Mouse (Mus musculus) intestine, postnatal 0 days (tissue): ENCODE measurements around the gene Gm826. TPM values are rescaled to one million over a fixed set of nuclear protein-coding genes. Genes with fewer than 3 reads are reported as not detected.
A peak's percentile ranks its signal among the peaks of the same experiment; 100 is the strongest.

Experiments
- ATAC-seq: fragments of 200-750 bp; cut with Nextera tagmentation; 2 replicates; pipeline ENCODE4 v1.8.0; 2017; ENCODE audit warnings: mild to moderate bottlenecking, moderate TSS enrichment, moderate library complexity
- H3K27ac ChIP-seq: fragments of 300-500 bp; sonication (generic); 2 replicates; pipeline ENCODE4 v1.5.1; 2014; ENCODE audit warnings: mild to moderate bottlenecking, low read depth, low read length, moderate library complexity
- H3K27me3 ChIP-seq: fragments of 300-500 bp; sonication (generic); replicated peaks from 2 replicates; pipeline ENCODE4 v1.6.1; 2014; ENCODE audit warnings: low read length, mixed read lengths; ENCODE audit not compliant: control insufficient read depth, insufficient read depth
- H3K36me3 ChIP-seq: fragments of 300-500 bp; sonication (generic); 2 replicates; pipeline ENCODE4 v1.6.1; 2014; ENCODE audit warnings: mild to moderate bottlenecking, moderate library complexity; ENCODE audit not compliant: control insufficient read depth, insufficient read depth
- H3K4me1 ChIP-seq: fragments of 300-500 bp; sonication (generic); replicated peaks from 2 replicates; pipeline ENCODE4 v1.6.1; 2014; ENCODE audit warnings: antibody characterized with exemption, low read length, mixed read lengths; ENCODE audit not compliant: control insufficient read depth, insufficient read depth
- H3K4me2 ChIP-seq: fragments of 300-500 bp; sonication (generic); replicated peaks from 2 replicates; pipeline ENCODE4 v1.6.1; 2014; ENCODE audit warnings: low read depth, mild to moderate bottlenecking, moderate library complexity
- H3K4me3 ChIP-seq: fragments of 300-500 bp; sonication (generic); 2 replicates; pipeline ENCODE4 v1.5.1; 2014; ENCODE audit warnings: low read depth, low read length
- H3K9ac ChIP-seq: fragments of 300-500 bp; sonication (generic); 2 replicates; pipeline ENCODE4 v1.6.1; 2014; ENCODE audit warnings: mild to moderate bottlenecking, low read depth, low read length
- H3K9me3 ChIP-seq: fragments of 300-500 bp; sonication (generic); 2 replicates; pipeline ENCODE4 v1.6.1; 2016; ENCODE audit warnings: mixed run types; ENCODE audit not compliant: control insufficient read depth
- CTCF ChIP-seq: sonication (generic); IDR thresholded peaks from 2 replicates; pipeline ENCODE4 v1.5.1; 2016; ENCODE audit warnings: low read depth, mild to moderate bottlenecking, control low read depth, antibody characterized with exemption, moderate library complexity
- WGBS: fragments of 180-500 bp; shearing (Covaris S2); extraction: QIAGEN DNeasy Blood & Tissue Kit; methylation state at CpG from one replicate; pipeline ENCODE4 v1.1.7; 2014; 5-methylcytosine and 5-hydroxymethylcytosine counted together
- polyA plus RNA-seq: library from polyadenylated mRNA; unstranded; fragments of >200 nt; fragmentation: Nextera tagmentation; extraction: Ambion mirVana; gene quantifications from 2 replicates; pipeline ENCODE4 v1.2.1, GENCODE M21; 2015

The Gm826 gene
- polyA plus RNA-seq, 1 experiment from 2014 or later = 6.2 TPM

DNA sequence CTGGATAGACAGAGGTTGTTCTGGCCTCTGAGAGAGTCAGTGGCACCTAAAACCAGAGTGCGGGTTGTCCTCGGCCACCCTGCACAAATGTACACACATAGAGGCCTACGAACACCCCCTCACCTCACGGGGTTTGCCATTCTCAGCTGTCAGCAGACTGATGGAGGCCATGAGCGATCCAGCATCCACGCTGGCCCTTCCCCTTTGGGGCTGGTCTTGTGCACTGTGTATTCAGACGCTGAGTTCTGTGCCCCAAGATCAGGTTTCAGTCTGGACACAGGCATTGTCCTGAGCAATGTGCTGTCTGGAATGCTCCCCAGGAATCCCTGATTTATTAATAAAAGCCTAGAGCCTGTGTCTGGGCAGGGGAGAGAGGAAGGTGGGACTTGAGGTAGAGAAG lies 14.8 kb upstream of the Gm826 start:
- WGBS = 47% methylated on average over 7 of the region's 7 CpGs
- Histone ChIP-seq H3K4me1 (0 out of 2 replicates have a peak, but pooled peaks cover 14% of the 10 kb centered on the region), H3K4me3 (no peak overlapping the region), H3K27me3 (no peaks in the 10 kb centered on the region), H3K9ac (no peak overlapping the region), H3K36me3 (no peaks in the 10 kb centered on the region), H3K27ac (peak overlapping the region; percentile 82), H3K4me2 (no peak overlapping the region), H3K9me3 (no peaks in the 10 kb centered on the region)
- no peak for ATAC-seq
- no peak for TF ChIP-seq CTCF

DNA sequence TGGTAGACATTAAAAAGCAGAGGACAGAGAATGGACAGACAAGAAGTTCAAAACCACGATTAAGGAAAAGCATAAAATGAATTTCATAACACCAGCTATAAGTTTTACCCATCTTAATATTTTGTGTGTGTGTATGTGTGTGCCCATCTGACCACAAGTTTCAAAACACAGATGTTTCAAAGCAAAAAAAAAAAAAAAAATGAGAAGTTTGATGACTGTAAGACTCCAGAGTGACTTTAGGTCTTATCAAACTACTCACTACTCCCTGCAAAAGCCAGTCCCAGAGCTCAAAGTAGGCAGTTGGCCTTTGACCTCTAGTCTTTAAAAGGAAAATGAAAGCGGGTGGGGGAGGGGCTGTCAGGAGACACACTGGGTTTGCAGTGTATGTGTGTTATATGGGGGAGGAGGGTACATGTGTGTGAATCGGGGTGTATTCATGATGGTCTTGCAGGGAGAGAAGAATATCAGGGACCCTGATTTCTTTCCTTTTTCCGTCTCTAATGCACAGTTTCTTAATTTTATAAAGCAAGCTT lies 14.2 kb upstream of the Gm826 start:
- Histone ChIP-seq H3K4me3 (no peak overlapping the region), H3K4me2 (no peak overlapping the region), H3K36me3 (no peaks in the 10 kb centered on the region), H3K4me1 (0 out of 2 replicates have a peak, but pooled peaks cover 14% of the 10 kb centered on the region), H3K9me3 (no peaks in the 10 kb centered on the region), H3K27me3 (no peaks in the 10 kb centered on the region), H3K27ac (peak overlapping the region; percentile 46), H3K9ac (no peak overlapping the region)
- WGBS = 56% methylated on average over 4 of the region's 4 CpGs
- ATAC-seq = no peak
- TF ChIP-seq CTCF = no peak

- H3K27ac ChIP-seq = no peak overlapping the region
- H3K9ac ChIP-seq = no peak overlapping the region
- H3K36me3 ChIP-seq = no peaks in the 10 kb centered on the region
- ATAC-seq = no peak
- H3K9me3 ChIP-seq = no peaks in the 10 kb centered on the region
- H3K4me3 ChIP-seq = no peak overlapping the region
- no peak for TF ChIP-seq CTCF
- H3K27me3 ChIP-seq = no peaks in the 10 kb centered on the region
- H3K4me1 ChIP-seq = 0 out of 2 replicates have a peak, but pooled peaks cover 14% of the 10 kb centered on the region
- H3K4me2 ChIP-seq = no peak overlapping the region
Observed at GRCm38 (mm10) chr2:160345644-160346043, 11.7 kb upstream of the Gm826 start.

DNA sequence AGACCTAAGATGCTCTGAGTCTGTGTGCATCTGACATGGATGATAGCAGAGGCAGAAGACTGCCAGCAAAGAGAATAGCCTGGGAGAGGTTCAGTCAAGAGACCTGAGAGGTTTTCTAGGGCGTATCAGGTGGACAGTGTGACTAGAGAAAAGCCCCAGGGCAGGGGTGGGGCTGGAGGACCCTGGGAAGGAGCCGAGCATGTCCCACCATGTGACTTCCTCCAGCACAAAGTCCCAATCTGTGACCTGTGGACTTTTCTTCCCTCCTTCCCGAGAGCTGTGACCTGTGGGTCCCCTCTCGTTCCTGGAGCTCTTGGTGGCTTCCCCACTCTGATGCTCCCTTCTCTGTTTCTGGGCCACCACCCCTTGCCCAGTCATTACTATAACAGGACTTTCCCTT lies 6.2 kb upstream of the Gm826 start:
- no peak overlapping the region for H3K9ac ChIP-seq
- H3K36me3 ChIP-seq = no peaks in the 10 kb centered on the region
- peak; percentile 64 for ATAC-seq
- WGBS = 25% methylated on average over 4 of the region's 4 CpGs
- H3K4me3 ChIP-seq = no peak overlapping the region
- H3K27me3 ChIP-seq = no peaks in the 10 kb centered on the region
- H3K27ac ChIP-seq = peak overlapping the region; percentile 58
- no peaks in the 10 kb centered on the region for H3K4me1 ChIP-seq
- TF ChIP-seq CTCF = no peak
- H3K9me3 ChIP-seq = no peaks in the 10 kb centered on the region
- H3K4me2 ChIP-seq = no peak overlapping the region

DNA sequence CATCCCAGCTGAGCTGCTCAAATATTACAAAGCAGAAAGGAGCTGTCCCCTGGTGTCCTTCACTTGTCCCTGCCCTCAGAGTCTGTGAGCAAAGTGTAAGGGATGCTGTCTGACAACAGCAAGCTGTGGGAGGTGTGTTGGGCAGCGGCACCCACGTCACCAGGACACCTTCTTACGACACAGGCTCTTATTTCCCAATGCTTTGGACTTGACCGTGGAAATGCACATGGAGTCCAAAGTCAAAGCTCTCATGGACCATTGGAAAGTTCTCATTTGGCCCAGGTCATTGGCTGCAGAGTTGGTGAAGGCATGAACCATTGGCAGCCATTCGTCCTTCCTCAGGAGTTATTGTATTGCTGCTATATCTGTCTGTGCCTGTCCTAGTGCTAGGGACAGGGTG lies 5.6 kb upstream of the Gm826 start:
- Histone ChIP-seq H3K36me3 (no peaks in the 10 kb centered on the region), H3K27me3 (no peaks in the 10 kb centered on the region), H3K4me1 (no peaks in the 10 kb centered on the region), H3K27ac (peak overlapping the region; percentile 58), H3K9me3 (no peaks in the 10 kb centered on the region), H3K4me3 (no peak overlapping the region), H3K4me2 (no peak overlapping the region), H3K9ac (no peak overlapping the region)
- WGBS = 66% methylated on average over 5 of the region's 5 CpGs
- TF ChIP-seq CTCF = no peak
- peak; percentile 65 for ATAC-seq

GRCm38 (mm10) chr2:160336053-160336452 lies 2.1 kb upstream of the Gm826 start:
- H3K27ac ChIP-seq = no peak overlapping the region; the same call in 1 of the 2 replicates
- WGBS = 38% methylated on average over 2 of the region's 2 CpGs
- no peaks in the 10 kb centered on the region for H3K36me3 ChIP-seq
- no peak overlapping the region for H3K9ac ChIP-seq
- no peak for ATAC-seq
- H3K4me1 ChIP-seq = peaks cover 8% of the 10 kb centered on the region; the same call in 1 of the 2 replicates
- no peak for TF ChIP-seq CTCF
- no peak overlapping the region for H3K4me3 ChIP-seq
- H3K9me3 ChIP-seq = no peaks in the 10 kb centered on the region
- no peak overlapping the region for H3K4me2 ChIP-seq
- no peaks in the 10 kb centered on the region for H3K27me3 ChIP-seq

- 32% methylated on average over 1 of the region's 1 CpGs for WGBS
- no peak overlapping the region for H3K4me3 ChIP-seq
- H3K9me3 ChIP-seq = no peaks in the 10 kb centered on the region
- no peak overlapping the region for H3K9ac ChIP-seq
- TF ChIP-seq CTCF = no peak
- H3K27me3 ChIP-seq = no peaks in the 10 kb centered on the region
- peaks cover 8% of the 10 kb centered on the region; the same call in 1 of the 2 replicates for H3K4me1 ChIP-seq
- no peak for ATAC-seq
- no peak overlapping the region for H3K4me2 ChIP-seq
- H3K36me3 ChIP-seq = no peaks in the 10 kb centered on the region
- H3K27ac ChIP-seq = no peak overlapping the region; the same call in 1 of the 2 replicates
Observed at GRCm38 (mm10) chr2:160335043-160335442, 1.1 kb upstream of the Gm826 start.
